In genomic region chr11:113498889-113499288, GRCm38 (mm10) we compare ENCODE assay signal across 8 mouse cellular contexts.
DNase-seq lines count a peak whose midpoint lies in the region.

No protein-coding gene starts in this region.

- peak; percentile 34 for DNase-seq in heart, postnatal 4 days
- no peak for DNase-seq in heart, postnatal 25 days (ENCODE audit: low spot score)
- DNase-seq in CD8-positive naive resting alpha-beta T cell, adult 2 months (ENCODE audit: low read depth in 2 of 2, low spot score in 2 of 2), result peak; percentile 55 to 62
- DNase-seq in adrenal gland, postnatal 10 days, result peak; percentile 72
- peak; percentile 62 to 68 for DNase-seq in kidney, postnatal 4 days
- peak; percentile 28 to 69 for DNase-seq in spleen, adult 18-20 months
- DNase-seq in MN1 (ENCODE audit: low spot score), result no peak
- no peak for DNase-seq in gastrocnemius, postnatal 4 days (ENCODE audit: low spot score in 2 of 2)

- intact Hi-C loops in heart, postnatal 25 days (cut with DNase I), result no loop called here

Comparison
In these comparisons a context has a peak if more than half of its experiments do, and no peak if none do; other contexts are left out.
1. DNase-seq: peak in heart, postnatal 4 days (single experiment), CD8-positive naive resting alpha-beta T cell, adult 2 months (2 of 2), adrenal gland, postnatal 10 days (single experiment), kidney, postnatal 4 days (2 of 2) and spleen, adult 18-20 months (2 of 2); none in heart, postnatal 25 days (single experiment), MN1 (single experiment) and gastrocnemius, postnatal 4 days (0 of 2).